Mouse (Mus musculus): ENCODE data around the gene Kng1. TPM values are rescaled to one million over a fixed set of nuclear protein-coding genes. Genes with fewer than 3 reads are reported as not detected.
"Not testable (repeated sequence)": the region's sequence is repeated elsewhere in the genome, so short reads cannot be mapped to it uniquely, and the experiment has no call there.

Kng1 gene
- total and polyA plus RNA-seq, 2 experiments from 2014 or later: 0.26 to 0.46 TPM

DNA sequence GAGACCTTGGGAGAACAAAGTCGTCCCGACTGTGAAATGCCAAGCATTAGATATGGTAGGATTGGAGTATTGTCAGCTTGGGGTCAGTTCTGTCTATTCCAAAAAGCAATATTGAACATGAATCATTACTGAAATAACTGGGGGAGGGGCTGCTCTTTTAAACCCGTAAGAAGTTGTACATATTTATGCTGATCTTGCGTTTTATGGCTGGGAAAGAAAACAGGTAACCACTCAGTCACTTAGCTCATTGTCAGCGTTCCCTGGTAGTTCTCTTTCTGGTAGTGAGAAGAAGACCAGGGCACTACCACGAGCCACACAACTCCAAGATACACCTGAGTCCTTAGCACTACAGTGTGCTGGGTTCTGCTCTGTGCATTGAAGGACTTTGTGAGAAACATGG is 19.9 kb downstream of the Kng1 start:
- not testable (repeated sequence) for H3K9me3 ChIP-seq (replicated peaks; ENCODE audit: control insufficient read depth, low read length); DNase-seq (ENCODE audit: low spot score); H3K4me3 ChIP-seq (ENCODE audit: low read depth, low read length); H3K27ac ChIP-seq (ENCODE audit: low read depth); H3K27me3 ChIP-seq (ENCODE audit: control insufficient read depth, insufficient read depth, low read length); ATAC-seq (ENCODE audit: insufficient read depth, low read depth); H3K4me2 ChIP-seq (ENCODE audit: low read depth, low read length); H3K4me1 ChIP-seq (ENCODE audit: control insufficient read depth, insufficient read depth); H3K9ac ChIP-seq (replicated peaks; ENCODE audit: low read depth, low read length); H3K36me3 ChIP-seq (replicated peaks; ENCODE audit: control insufficient read depth, insufficient read depth, low read length)
- WGBS: 74% methylated on average over 6 of the region's 6 CpGs

DNA sequence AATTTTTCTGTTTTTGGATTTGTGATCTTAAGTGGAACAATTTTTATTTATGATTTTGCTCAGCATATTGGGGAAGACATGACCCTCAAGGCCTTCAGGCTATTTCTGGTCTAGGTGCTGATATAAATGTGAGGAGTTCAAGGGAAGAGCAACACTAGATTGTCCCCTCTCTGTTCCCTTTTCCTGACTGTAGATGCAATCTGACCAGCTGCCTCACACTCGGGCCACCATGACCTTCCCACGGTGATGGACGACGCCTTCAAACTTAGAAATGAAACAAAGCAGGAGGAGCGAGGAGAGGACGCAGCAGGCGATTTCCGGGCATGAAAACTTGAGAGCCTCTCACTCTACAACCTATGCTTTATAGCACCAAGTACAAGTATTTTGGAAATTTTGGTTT is 29.5 kb downstream of the Kng1 start:
- not testable (repeated sequence) for H3K4me2 ChIP-seq (ENCODE audit: low read depth, low read length); ATAC-seq (ENCODE audit: insufficient read depth, low read depth); H3K4me1 ChIP-seq (ENCODE audit: control insufficient read depth, insufficient read depth); H3K36me3 ChIP-seq (replicated peaks; ENCODE audit: control insufficient read depth, insufficient read depth, low read length); H3K9me3 ChIP-seq (replicated peaks; ENCODE audit: control insufficient read depth, low read length); H3K9ac ChIP-seq (replicated peaks; ENCODE audit: low read depth, low read length); H3K27ac ChIP-seq (ENCODE audit: low read depth); H3K27me3 ChIP-seq (ENCODE audit: control insufficient read depth, insufficient read depth, low read length); H3K4me3 ChIP-seq (ENCODE audit: low read depth, low read length); DNase-seq (ENCODE audit: low spot score)
- 54% methylated on average over 8 of the region's 8 CpGs for WGBS

DNA sequence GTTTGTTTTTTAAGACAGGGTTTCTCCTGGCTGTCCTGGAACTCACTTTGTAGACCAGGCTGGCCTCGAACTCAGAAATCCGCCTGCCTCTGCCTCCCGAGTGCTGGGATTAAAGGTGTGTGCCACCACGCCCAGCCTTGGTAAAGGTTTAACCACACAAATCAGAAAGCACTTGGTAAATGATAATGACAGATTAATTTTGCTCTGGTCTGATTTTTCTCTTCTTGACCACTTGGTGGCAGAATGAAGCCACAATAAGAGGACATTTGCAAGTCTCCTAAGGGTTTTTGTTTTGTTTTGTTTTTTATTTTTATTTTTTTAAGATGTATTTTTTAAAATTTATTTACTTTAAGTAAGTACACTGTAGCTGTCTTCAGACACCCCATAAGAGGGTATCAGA is 30.0 kb downstream of the Kng1 start:
- not testable (repeated sequence) for H3K9ac ChIP-seq (replicated peaks; ENCODE audit: low read depth, low read length); H3K27ac ChIP-seq (ENCODE audit: low read depth); H3K27me3 ChIP-seq (ENCODE audit: control insufficient read depth, insufficient read depth, low read length); H3K4me2 ChIP-seq (ENCODE audit: low read depth, low read length); ATAC-seq (ENCODE audit: insufficient read depth, low read depth); H3K9me3 ChIP-seq (replicated peaks; ENCODE audit: control insufficient read depth, low read length); H3K4me3 ChIP-seq (ENCODE audit: low read depth, low read length); H3K36me3 ChIP-seq (replicated peaks; ENCODE audit: control insufficient read depth, insufficient read depth, low read length); H3K4me1 ChIP-seq (ENCODE audit: control insufficient read depth, insufficient read depth)
- TF ChIP-seq CTCF (IDR thresholded peaks at IDR 0.05; ENCODE audit: low read depth): peak; percentile 61
- 38% methylated on average over 4 of the region's 4 CpGs for WGBS
- peak; percentile 59 for DNase-seq (ENCODE audit: low spot score)

DNA sequence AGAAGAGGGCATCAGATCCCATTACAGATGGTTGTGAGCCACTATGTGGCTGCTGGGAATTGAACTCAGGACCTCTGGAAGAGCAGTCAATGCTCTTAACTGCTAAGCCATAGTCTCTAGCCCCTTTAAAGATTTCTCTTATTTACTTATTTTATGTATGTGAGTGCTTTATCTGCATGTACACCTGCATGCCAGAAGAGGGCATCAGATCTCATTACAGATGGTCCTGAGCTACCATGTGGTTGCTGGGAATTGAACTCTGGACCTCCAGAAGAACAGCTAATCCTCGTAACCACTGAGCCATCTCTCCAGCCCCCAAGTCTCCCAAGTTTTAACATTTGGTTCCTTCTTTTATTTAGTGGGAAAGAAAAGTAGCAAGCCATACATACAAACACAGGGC is 30.8 kb downstream of the Kng1 start:
- DNase-seq (ENCODE audit: low spot score); H3K9ac ChIP-seq (replicated peaks; ENCODE audit: low read depth, low read length); H3K4me3 ChIP-seq (ENCODE audit: low read depth, low read length); H3K4me1 ChIP-seq (ENCODE audit: control insufficient read depth, insufficient read depth); ATAC-seq (ENCODE audit: insufficient read depth, low read depth); H3K27ac ChIP-seq (ENCODE audit: low read depth); H3K4me2 ChIP-seq (ENCODE audit: low read depth, low read length); H3K36me3 ChIP-seq (replicated peaks; ENCODE audit: control insufficient read depth, insufficient read depth, low read length); H3K9me3 ChIP-seq (replicated peaks; ENCODE audit: control insufficient read depth, low read length); H3K27me3 ChIP-seq (ENCODE audit: control insufficient read depth, insufficient read depth, low read length): not testable (repeated sequence)
- 0 out of 2 replicates have a peak, but pooled peaks have one; percentile 7 for TF ChIP-seq CTCF (IDR thresholded peaks at IDR 0.05; ENCODE audit: low read depth)
- 87% methylated on average over 1 of the region's 1 CpGs for WGBS

DNA sequence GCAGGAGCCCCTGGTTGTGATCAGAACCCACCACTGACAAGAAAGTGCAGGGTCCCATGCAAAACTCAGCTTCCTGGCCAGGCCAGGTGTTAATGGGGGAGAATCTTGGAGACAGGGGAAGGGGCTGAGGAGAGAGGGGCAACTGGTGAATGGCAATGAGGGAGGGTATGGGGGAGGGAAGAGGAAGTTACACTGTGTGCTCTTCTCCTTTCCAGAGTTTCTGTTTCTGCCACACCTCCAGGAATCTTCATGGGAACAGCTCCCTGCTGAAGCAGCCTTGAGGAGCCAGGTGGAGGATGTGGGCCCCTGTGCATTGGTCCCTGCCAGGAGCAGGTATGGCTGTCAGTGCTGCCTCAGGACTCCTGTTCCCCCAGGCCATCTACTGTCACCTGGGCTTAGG is 33.7 kb downstream of the Kng1 start:
- H3K27me3 ChIP-seq (ENCODE audit: control insufficient read depth, insufficient read depth, low read length); ATAC-seq (ENCODE audit: insufficient read depth, low read depth); H3K4me1 ChIP-seq (ENCODE audit: control insufficient read depth, insufficient read depth); H3K36me3 ChIP-seq (replicated peaks; ENCODE audit: control insufficient read depth, insufficient read depth, low read length); H3K9me3 ChIP-seq (replicated peaks; ENCODE audit: control insufficient read depth, low read length); H3K27ac ChIP-seq (ENCODE audit: low read depth); H3K4me2 ChIP-seq (ENCODE audit: low read depth, low read length); H3K4me3 ChIP-seq (ENCODE audit: low read depth, low read length); H3K9ac ChIP-seq (replicated peaks; ENCODE audit: low read depth, low read length); DNase-seq (ENCODE audit: low spot score): not testable (repeated sequence)

DNA sequence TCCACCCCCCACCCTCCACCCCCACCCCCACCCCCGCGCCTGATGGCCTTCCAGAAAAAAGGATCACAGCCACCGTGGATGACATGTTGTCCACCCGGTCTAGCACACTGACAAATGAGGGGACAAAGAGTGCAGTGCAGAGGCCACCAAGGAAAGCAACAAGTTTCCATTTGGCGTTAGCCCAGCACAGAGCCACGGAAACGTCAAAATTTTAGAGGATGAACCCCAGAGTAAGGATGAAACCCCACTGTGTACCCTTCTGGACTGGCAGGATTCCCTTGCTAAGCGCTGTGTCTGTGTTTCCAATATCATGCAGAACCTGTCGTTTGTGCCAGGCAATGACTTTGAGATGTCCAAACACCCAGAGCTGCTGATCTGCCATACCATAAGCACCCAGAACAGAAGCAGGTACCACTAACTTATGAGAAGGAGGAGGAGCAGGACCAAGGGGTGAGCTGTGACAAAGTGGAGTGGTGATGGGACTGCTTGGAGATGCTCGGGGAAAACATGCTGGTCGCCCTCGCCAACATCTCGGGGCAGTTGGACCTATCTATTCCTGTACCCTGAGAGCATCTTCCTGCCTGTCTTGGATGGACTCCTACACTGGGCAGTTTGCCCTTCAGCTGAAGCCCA is 35.8 kb downstream of the Kng1 start:
- H3K4me2 ChIP-seq (ENCODE audit: low read depth, low read length): no peak overlapping the region
- H3K9ac ChIP-seq (replicated peaks; ENCODE audit: low read depth, low read length): no peak overlapping the region
- no peak overlapping the region for H3K4me3 ChIP-seq (ENCODE audit: low read depth, low read length)
- H3K27me3 ChIP-seq (ENCODE audit: control insufficient read depth, insufficient read depth, low read length): no peaks in the 10 kb centered on the region
- H3K36me3 ChIP-seq (replicated peaks; ENCODE audit: control insufficient read depth, insufficient read depth, low read length): no peaks in the 10 kb centered on the region
- ATAC-seq (ENCODE audit: insufficient read depth, low read depth) (no peak), DNase-seq (ENCODE audit: low spot score) (no peak)
- no peak overlapping the region for H3K27ac ChIP-seq (ENCODE audit: low read depth)
- TF ChIP-seq EP300 (IDR thresholded peaks at IDR 0.05; ENCODE audit: low read depth) (no peak), CTCF (IDR thresholded peaks at IDR 0.05; ENCODE audit: low read depth) (no peak)
- H3K4me1 ChIP-seq (ENCODE audit: control insufficient read depth, insufficient read depth): no peaks in the 10 kb centered on the region
- WGBS: 73% methylated on average over 13 of the region's 13 CpGs
- no peaks in the 10 kb centered on the region for H3K9me3 ChIP-seq (replicated peaks; ENCODE audit: control insufficient read depth, low read length)
